Mouse (Mus musculus) MEL (cell line): ENCODE data around the gene Gng12. TPM values are rescaled to one million over a fixed set of nuclear protein-coding genes. Genes with fewer than 3 reads are reported as not detected.
A peak's percentile ranks its signal among the peaks of the same experiment; 100 is the strongest.

Experiments used
- DNase-seq: peaks from one replicate; pipeline ENCODE4 v3.0.0; 2011; ENCODE audit warnings: low read depth, low spot score
- H3K27ac ChIP-seq: 2 replicates; pipeline ENCODE4 v1.5.1; 2012; ENCODE audit warnings: low read depth, mild to moderate bottlenecking, control low read depth, low read length, moderate library complexity; ENCODE audit not compliant: control insufficient read depth
- H3K27me3 ChIP-seq, 2 experiments: fragments of 150-350 bp in 1 of 2; sonication (generic) in 1 of 2; 2 replicates each; pipeline ENCODE4 v1.6.1; 2012; ENCODE audit warnings: low read length in 2 of 2, mild to moderate bottlenecking in 2 of 2, improper control_type of control experiment in 1 of 2, moderate library complexity in 1 of 2; ENCODE audit not compliant: insufficient read depth in 2 of 2, control insufficient read depth in 1 of 2
- H3K36me3 ChIP-seq, 2 experiments: 2 replicates each; pipeline ENCODE4 v1.6.1; 2012 to 2014; ENCODE audit warnings: low read length in 2 of 2, improper control_type of control experiment in 1 of 2, inconsistent platforms in 1 of 2, mild to moderate bottlenecking in 1 of 2; ENCODE audit not compliant: insufficient read depth in 2 of 2, control insufficient read depth in 1 of 2
- H3K4me1 ChIP-seq, 2 experiments: fragments of 150-350 bp in 1 of 2; sonication (generic) in 1 of 2; 2 replicates each; pipeline ENCODE4 v1.6.1; 2012; ENCODE audit warnings: low read length in 2 of 2, improper control_type of control experiment in 1 of 2, mild to moderate bottlenecking in 1 of 2; ENCODE audit not compliant: insufficient read depth in 2 of 2, control insufficient read depth in 1 of 2
- H3K4me3 ChIP-seq, 2 experiments: fragments of 150-350 bp in 1 of 2; sonication (generic) in 1 of 2; 2 replicates each; pipeline ENCODE4 v1.5.1; 2012; ENCODE audit warnings: low read depth in 2 of 2, low read length in 2 of 2, mild to moderate bottlenecking in 2 of 2, moderate library complexity in 2 of 2, control low read depth in 1 of 2, improper control_type of control experiment in 1 of 2; ENCODE audit not compliant: control insufficient read depth in 1 of 2, insufficient read depth in 1 of 2
- H3K79me2 ChIP-seq: 2 replicates; pipeline ENCODE4 v1.6.1; 2012; ENCODE audit warnings: mild to moderate bottlenecking, low read length, moderate library complexity; ENCODE audit not compliant: control insufficient read depth, poor library complexity, insufficient read depth
- H3K9ac ChIP-seq: 2 replicates; pipeline ENCODE4 v1.6.1; 2012; ENCODE audit warnings: low read depth, mild to moderate bottlenecking, control low read depth, low read length, moderate library complexity; ENCODE audit not compliant: control insufficient read depth, poor library complexity, severe bottlenecking
- H3K9me3 ChIP-seq: fragments of 150-350 bp; sonication (generic); replicated peaks from 2 replicates; pipeline ENCODE4 v1.6.1; 2012; ENCODE audit warnings: mild to moderate bottlenecking, low read length, improper control_type of control experiment, moderate library complexity; ENCODE audit not compliant: insufficient read depth
- CHD1 ChIP-seq: IDR thresholded peaks from 2 replicates; pipeline ENCODE4 v1.6.1; 2012; ENCODE audit warnings: low read depth, mild to moderate bottlenecking, inconsistent platforms, low read length, improper control_type of control experiment
- E2F4 ChIP-seq: IDR thresholded peaks from 2 replicates; pipeline ENCODE4 v1.6.1; 2011; ENCODE audit warnings: low read depth, low read length, improper control_type of control experiment, borderline replicate concordance
- EP300 ChIP-seq, 2 experiments: IDR thresholded peaks; 2 replicates each; pipeline ENCODE4 v1.6.1; 2011; ENCODE audit warnings: improper control_type of control experiment in 2 of 2, low read length in 2 of 2, low read depth in 1 of 2, mild to moderate bottlenecking in 1 of 2
- ETS1 ChIP-seq: IDR thresholded peaks from 2 replicates; pipeline ENCODE4 v1.6.1; 2012; ENCODE audit warnings: low read depth, mild to moderate bottlenecking, inconsistent platforms, low read length, improper control_type of control experiment, moderate library complexity
- GABPA ChIP-seq: IDR thresholded peaks from 2 replicates; pipeline ENCODE4 v1.6.1; 2012; ENCODE audit warnings: low read depth, mild to moderate bottlenecking, inconsistent platforms, low read length, improper control_type of control experiment, moderate library complexity
- GATA1 ChIP-seq: IDR thresholded peaks from 2 replicates; pipeline ENCODE4 v1.6.1; 2011; ENCODE audit warnings: low read depth, low read length, improper control_type of control experiment
- JUND ChIP-seq: IDR thresholded peaks from 2 replicates; pipeline ENCODE4 v1.6.1; 2011; ENCODE audit warnings: low read depth, mild to moderate bottlenecking, improper control_type of control experiment, low read length
- KAT2A ChIP-seq: conservative IDR thresholded peaks from 2 replicates; pipeline ENCODE4 v1.6.1; 2012; ENCODE audit warnings: low read depth, low read length, improper control_type of control experiment, inconsistent platforms
- MAFK ChIP-seq: IDR thresholded peaks from 2 replicates; pipeline ENCODE4 v1.6.1; 2011; ENCODE audit warnings: low read depth, mild to moderate bottlenecking, low read length, improper control_type of control experiment, borderline replicate concordance
- MAX ChIP-seq: IDR thresholded peaks from 2 replicates; pipeline ENCODE4 v1.6.1; 2011; ENCODE audit warnings: low read length, improper control_type of control experiment
- MAZ ChIP-seq: IDR thresholded peaks from 2 replicates; pipeline ENCODE4 v1.6.1; 2012; ENCODE audit warnings: low read depth, mild to moderate bottlenecking, inconsistent platforms, low read length, improper control_type of control experiment
- MEF2A ChIP-seq: IDR thresholded peaks from 2 replicates; pipeline ENCODE4 v1.6.1; 2014; ENCODE audit warnings: low read depth, mild to moderate bottlenecking, inconsistent platforms, low read length, improper control_type of control experiment; ENCODE audit not compliant: poor library complexity, insufficient replicate concordance, severe bottlenecking; ENCODE audit errors: extremely low read depth
- MXI1 ChIP-seq: IDR thresholded peaks from 2 replicates; pipeline ENCODE4 v1.6.1; 2011; ENCODE audit warnings: mild to moderate bottlenecking, low read depth, low read length, improper control_type of control experiment
- MYB ChIP-seq: IDR thresholded peaks from 2 replicates; pipeline ENCODE4 v1.6.1; 2011; ENCODE audit warnings: mild to moderate bottlenecking, low read depth, low read length, improper control_type of control experiment
- MYC ChIP-seq: IDR thresholded peaks from 2 replicates; pipeline ENCODE4 v1.6.1; 2011; ENCODE audit warnings: low read depth, mild to moderate bottlenecking, low read length, improper control_type of control experiment, moderate library complexity
- POLR2A ChIP-seq, 2 experiments: IDR thresholded peaks; 2 replicates each; pipeline ENCODE4 v1.6.1; 2011 to 2012; ENCODE audit warnings: low read length in 2 of 2, mild to moderate bottlenecking in 2 of 2, control low read depth in 1 of 2, improper control_type of control experiment in 1 of 2, low read depth in 1 of 2, moderate library complexity in 1 of 2; ENCODE audit not compliant: control insufficient read depth in 1 of 2, insufficient read depth in 1 of 2, poor library complexity in 1 of 2
- POLR2AphosphoS2 ChIP-seq: IDR thresholded peaks from 2 replicates; pipeline ENCODE4 v1.6.1; 2011; ENCODE audit warnings: low read length, improper control_type of control experiment
- POLR2AphosphoS5 ChIP-seq: IDR thresholded peaks from 2 replicates; pipeline ENCODE4 v1.6.1; 2012; ENCODE audit warnings: low read depth, borderline replicate concordance, mild to moderate bottlenecking, inconsistent platforms, low read length, moderate library complexity, mixed read lengths
- RAD21 ChIP-seq: IDR thresholded peaks from 2 replicates; pipeline ENCODE4 v1.6.1; 2011; ENCODE audit warnings: mild to moderate bottlenecking, low read depth, low read length, improper control_type of control experiment
- RCOR1 ChIP-seq: IDR thresholded peaks from 2 replicates; pipeline ENCODE4 v1.6.1; 2012; ENCODE audit warnings: low read depth, mild to moderate bottlenecking, inconsistent platforms, low read length, improper control_type of control experiment
- SMC3 ChIP-seq: IDR thresholded peaks from 2 replicates; pipeline ENCODE4 v1.6.1; 2011; ENCODE audit warnings: low read depth, low read length, improper control_type of control experiment
- TAL1 ChIP-seq: IDR thresholded peaks from 2 replicates; pipeline ENCODE4 v1.6.1; 2012; ENCODE audit warnings: mild to moderate bottlenecking, inconsistent platforms, low read length, moderate library complexity, mixed read lengths
- TBP ChIP-seq: IDR thresholded peaks from 2 replicates; pipeline ENCODE4 v1.8.0; 2011; ENCODE audit warnings: low read depth, low read length, improper control_type of control experiment
- TCF12 ChIP-seq: IDR thresholded peaks from 2 replicates; pipeline ENCODE4 v1.6.1; 2014; ENCODE audit warnings: low read depth, mild to moderate bottlenecking, inconsistent platforms, low read length, improper control_type of control experiment, moderate library complexity
- UBTF ChIP-seq: IDR thresholded peaks from 2 replicates; pipeline ENCODE4 v1.6.1; 2012; ENCODE audit warnings: low read depth, mild to moderate bottlenecking, inconsistent platforms, low read length, improper control_type of control experiment, moderate library complexity, borderline replicate concordance; ENCODE audit not compliant: insufficient read depth
- USF1 ChIP-seq: IDR thresholded peaks from 2 replicates; pipeline ENCODE4 v1.6.1; 2014; ENCODE audit warnings: low read depth, mild to moderate bottlenecking, inconsistent platforms, low read length, improper control_type of control experiment, moderate library complexity
- USF2 ChIP-seq, 2 experiments: IDR thresholded peaks; 2 replicates each; pipeline ENCODE4 v1.6.1; 2011 to 2012; ENCODE audit warnings: improper control_type of control experiment in 2 of 2, low read length in 2 of 2, borderline replicate concordance in 1 of 2, inconsistent platforms in 1 of 2, low read depth in 1 of 2, mild to moderate bottlenecking in 1 of 2; ENCODE audit not compliant: insufficient read depth in 1 of 2
- ZC3H11A ChIP-seq: IDR thresholded peaks from 2 replicates; pipeline ENCODE4 v1.6.1; 2012; ENCODE audit warnings: low read depth, mild to moderate bottlenecking, inconsistent platforms, low read length, improper control_type of control experiment
- ZNF384 ChIP-seq: IDR thresholded peaks from 2 replicates; pipeline ENCODE4 v1.6.1; 2012; ENCODE audit warnings: low read depth, mild to moderate bottlenecking, inconsistent platforms, low read length, improper control_type of control experiment
- polyA plus RNA-seq, 2 experiments: library from polyadenylated mRNA; stranded (reverse) in 1 of 2; unstranded in 1 of 2; fragments of >175 nt in 1 of 2; fragments of >200 nt in 1 of 2; gene quantifications; 2 replicates each; pipeline versions ENCODE4 v1.2.1 to v1.2.4; 2012; ENCODE audit warnings: low replicate concordance in 2 of 2, low read depth in 1 of 2; ENCODE audit not compliant: insufficient read length in 2 of 2, insufficient read depth in 1 of 2, missing spikeins in 1 of 2
- total RNA-seq: library from RNA; depleted of rRNA; stranded (reverse); fragments of 300-350 nt; gene quantifications from 2 replicates; pipeline ENCODE4 v1.2.3, GENCODE M21; 2012

The Gng12 gene
- total and polyA plus RNA-seq, 3 experiments, result 16.8 to 44.0 TPM; not detected in 1

DNA sequence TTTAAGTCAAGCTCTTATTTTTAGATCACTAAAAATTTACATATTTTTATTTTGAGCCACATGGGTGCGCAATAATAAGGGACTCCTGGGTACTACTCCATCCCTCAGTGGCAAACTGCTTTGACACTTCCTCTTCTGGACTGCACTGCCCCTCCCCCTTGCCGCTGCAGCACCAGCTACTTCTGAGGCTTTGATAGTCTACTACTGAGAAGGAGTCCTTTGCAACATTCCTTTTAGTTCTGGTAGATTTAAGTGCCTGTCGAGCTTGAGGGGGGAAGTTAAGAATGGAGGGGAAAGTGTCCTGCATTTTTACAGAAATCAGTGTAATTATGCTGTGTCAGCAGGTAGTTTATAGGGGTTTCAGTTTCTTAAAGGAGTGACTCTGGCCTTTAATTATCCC lies 77.0 kb downstream of the Gng12 start (continued):
- no peak for TF ChIP-seq GABPA
- no peak for TF ChIP-seq TBP

DNA sequence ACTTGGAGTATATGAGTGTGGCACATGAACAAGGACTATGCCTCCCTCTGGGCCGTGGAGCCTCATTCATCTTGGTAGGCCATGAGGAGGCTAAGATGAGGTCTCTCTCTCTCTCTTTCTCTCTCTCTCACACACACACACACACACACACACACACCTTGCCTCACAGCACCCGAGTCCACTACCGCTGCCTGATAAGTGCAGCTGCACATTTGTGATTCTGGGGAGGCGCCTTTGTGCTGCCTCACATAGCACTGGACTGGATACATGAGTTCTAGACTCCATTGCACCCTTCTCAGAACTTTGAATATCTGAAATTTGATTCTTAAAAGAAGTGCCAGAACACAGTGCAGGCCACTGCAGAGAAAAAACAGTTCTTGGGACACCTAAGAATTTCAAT lies 79.3 kb downstream of the Gng12 start:
- H3K27ac ChIP-seq, result no peak overlapping the region
- TF ChIP-seq TCF12, result peak; percentile 25; the same call in 1 of the 2 replicates
- no peak for TF ChIP-seq MEF2A
- TF ChIP-seq, all 39 proteins: peak for 1
- peaks cover 24 to 28% of the 10 kb centered on the region in 2 experiments for H3K4me1 ChIP-seq
- no peaks in the 10 kb centered on the region for H3K9me3 ChIP-seq
- no peak for DNase-seq
- peaks cover 3 to 34% of the 10 kb centered on the region in 2 experiments for H3K36me3 ChIP-seq
- H3K9ac ChIP-seq, result no peak overlapping the region
- no peak overlapping the region for H3K4me3 ChIP-seq
- no peaks in the 10 kb centered on the region for H3K27me3 ChIP-seq
- H3K79me2 ChIP-seq, result no peaks in the 10 kb centered on the region; the same call in none of the 2 replicates

GRCm38 (mm10) chr6:66979197-66979596 lies 83.0 kb downstream of the Gng12 start:
- no peaks in the 10 kb centered on the region for H3K27me3 ChIP-seq
- peaks cover 22 to 25% of the 10 kb centered on the region in 2 experiments for H3K4me1 ChIP-seq
- peak; percentile 72 for DNase-seq
- no peaks in the 10 kb centered on the region for H3K9me3 ChIP-seq
- no peak overlapping the region; the same call in 1 of the 2 replicates for H3K9ac ChIP-seq
- H3K36me3 ChIP-seq, result peaks cover 3 to 25% of the 10 kb centered on the region in 2 experiments
- H3K79me2 ChIP-seq, result peaks cover 2% of the 10 kb centered on the region
- H3K27ac ChIP-seq, result peak overlapping the region; percentile 88
- no peak overlapping the region for H3K4me3 ChIP-seq
- TF ChIP-seq MYC (peak; percentile 96), USF1 (peak; percentile 89), USF2 (IDR thresholded peaks at IDR 0.05; ENCODE audit: borderline replicate concordance in 1 of 2, insufficient read depth in 1 of 2, low read depth in 1 of 2, low read length in 2 of 2) (peak in 1 of 2 experiments; percentile 67; a peak in 1 of 4 replicates), TAL1 (peak; percentile 6; the same call in 1 of the 2 replicates), MXI1 (peak; percentile 93), EP300 (IDR thresholded peaks at IDR 0.05; ENCODE audit: low read depth in 1 of 2, low read length in 2 of 2) (peak; percentile 64 to 81), TCF12 (peak; percentile 50; the same call in 1 of the 2 replicates), E2F4 (no peak), JUND (no peak), MAFK (no peak), POLR2A (IDR thresholded peaks at IDR 0.05; ENCODE audit: control insufficient read depth in 1 of 2, insufficient read depth in 1 of 2, low read depth in 1 of 2, low read length in 2 of 2, poor library complexity in 1 of 2) (no peak), MAZ (no peak), GATA1 (peak; percentile 87), UBTF (no peak), POLR2AphosphoS2 (no peak), ZNF384 (no peak), RCOR1 (peak; percentile 33; the same call in 1 of the 2 replicates), MAX (peak; percentile 93), MYB (peak; percentile 66; the same call in 1 of the 2 replicates), ETS1 (peak; percentile 84), KAT2A (no peak), POLR2AphosphoS5 (no peak), RAD21 (no peak), ZC3H11A (no peak), CHD1 (no peak), MEF2A (no peak), TBP (peak; percentile 55; the same call in 1 of the 2 replicates), SMC3 (no peak)
